Mouse (Mus musculus) heart, adult 2 months (tissue): Measurements from ENCODE around the gene Efemp2.

Experiments used
- CTCF ChIP-seq: fragments of 200-600 bp; IDR thresholded peaks from 2 replicates; pipeline ENCODE4 v1.8.1; 2022; ENCODE audit warnings: antibody characterized with exemption, mild to moderate bottlenecking, moderate library complexity
- EP300 ChIP-seq: fragments of 200-500 bp; IDR thresholded peaks from 2 replicates; pipeline ENCODE4 v1.6.1; 2011; ENCODE audit warnings: low read depth, low read length, control low read depth; ENCODE audit not compliant: insufficient read depth
- POLR2A ChIP-seq: fragments of 200-500 bp; IDR thresholded peaks from 2 replicates; pipeline ENCODE4 v1.6.1; 2011; ENCODE audit warnings: mild to moderate bottlenecking, low read depth, low read length, control low read depth; ENCODE audit not compliant: insufficient read depth

DNA sequence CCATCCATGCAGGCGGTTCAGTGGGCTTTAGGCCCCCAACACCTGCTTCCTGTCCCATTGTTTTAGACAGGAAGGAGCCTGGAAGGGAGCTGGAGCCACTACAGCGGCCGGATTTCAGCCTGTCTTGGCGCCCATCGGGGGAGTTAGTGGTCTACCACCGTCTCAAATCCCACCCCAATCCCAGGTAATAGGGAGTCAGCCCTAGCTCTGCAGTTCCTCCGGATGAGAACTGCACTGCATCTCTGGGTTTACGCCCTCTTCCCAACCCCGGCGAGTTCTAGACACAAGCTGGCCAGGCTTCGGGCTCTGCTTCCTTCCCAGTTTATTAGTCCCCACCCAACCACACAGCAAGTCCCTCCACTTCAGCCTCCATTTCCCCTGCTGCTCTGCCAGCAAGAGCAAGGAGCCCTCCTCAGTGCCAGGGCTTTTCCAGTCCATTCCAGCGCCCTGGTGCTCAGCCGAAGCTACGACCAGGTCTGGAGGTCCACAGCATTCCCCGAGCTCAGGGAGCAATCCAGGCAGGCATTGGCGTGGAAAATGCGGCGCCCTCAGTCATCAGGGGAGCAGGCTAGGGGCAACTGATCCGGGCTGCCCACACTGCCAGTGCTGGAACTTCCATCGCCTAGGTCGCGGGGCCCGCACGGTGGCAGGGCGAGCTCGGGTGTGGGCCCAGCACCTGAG is 17.4 kb upstream of the Efemp2 start:
- TF ChIP-seq POLR2A (peak; percentile 74), CTCF (no peak), EP300 (peak; percentile 78; the same call in 1 of the 2 replicates)
